Mouse (Mus musculus) large intestine, adult 2 months (tissue): ENCODE measurements around the gene Fgfr2. TPM values are rescaled to one million over a fixed set of nuclear protein-coding genes. Genes with fewer than 3 reads are reported as not detected.

Source experiments
- DNase-seq: peaks from one replicate; pipeline ENCODE4 v3.0.0-alpha.2; 2012; ENCODE audit warnings: low read depth, low spot score
- whole genome bisulfite sequencing: fragments of 180-500 bp; shearing (Covaris S2); methylation state at CpG from one replicate; pipeline ENCODE4 v1.1.7; 2018; 5-methylcytosine and 5-hydroxymethylcytosine counted together
- polyA plus RNA-seq: library from polyadenylated mRNA; depleted of rRNA; stranded (reverse); fragments of >200 nt; gene quantifications from 2 replicates; pipeline ENCODE4 v1.2.3, GENCODE M21; 2012

The Fgfr2 gene
- polyA plus RNA-seq, 1 experiment, result 35.0 TPM

- WGBS, result 4% methylated on average over 47 of the region's 47 CpGs
- peak; percentile 75 for DNase-seq
Observed at GRCm38 (mm10) chr7:131370648-131371469, 1752.3 kb downstream of the Fgfr2 start, which contains the start of gene Pstk. Gene Pstk, plus strand, starts transcription at chr7:131371141.

- DNase-seq, result no peak
- 93% methylated on average over 8 of the region's 8 CpGs for WGBS
Observed at GRCm38 (mm10) chr7:131364131-131364530, 1759.0 kb downstream of the Fgfr2 start.

- WGBS, result under 1% methylated on average over 55 of the region's 55 CpGs
- peak; percentile 97 for DNase-seq
Observed at GRCm38 (mm10) chr7:131362615-131363300, 1760.4 kb downstream of the Fgfr2 start, which contains the start of gene 2310057M21Rik. Gene 2310057M21Rik, minus strand, starts transcription at chr7:131362759.

- DNase-seq, result no peak
- 1% methylated on average over 35 of the region's 35 CpGs for WGBS
Observed at GRCm38 (mm10) chr7:131362269-131362614, 1760.9 kb downstream of the Fgfr2 start.

- DNase-seq, result no peak
- 95% methylated on average over 13 of the region's 13 CpGs for WGBS
Observed at GRCm38 (mm10) chr7:131356105-131356504, 1767.0 kb downstream of the Fgfr2 start.

- no peak for DNase-seq
- WGBS, result 68% methylated on average over 7 of the region's 7 CpGs
Observed at GRCm38 (mm10) chr7:131345856-131346541, 1777.2 kb downstream of the Fgfr2 start.

- 63% methylated on average over 8 of the region's 8 CpGs for WGBS
- DNase-seq, result no peak
Observed at GRCm38 (mm10) chr7:131337502-131338068, 1785.6 kb downstream of the Fgfr2 start.

- WGBS, result 45% methylated on average over 1 of the region's 1 CpGs
- no peak for DNase-seq
Observed at GRCm38 (mm10) chr7:131333564-131333963, 1789.6 kb downstream of the Fgfr2 start, which contains the start of gene Fam24a. Gene Fam24a, plus strand, starts transcription at chr7:131333864.

- WGBS, result 60% methylated on average over 2 of the region's 2 CpGs
- no peak for DNase-seq
Observed at GRCm38 (mm10) chr7:131331688-131332087, 1791.5 kb downstream of the Fgfr2 start.

GRCm38 (mm10) chr7:131329416-131329815 lies 1793.7 kb downstream of the Fgfr2 start, which contains the start of gene Fam24b:
Gene Fam24b, minus strand, starts transcription at chr7:131329516.
- DNase-seq, result no peak
- 93% methylated on average over 5 of the region's 5 CpGs for WGBS

- no peak for DNase-seq
- 83% methylated on average over 5 of the region's 5 CpGs for WGBS
Observed at GRCm38 (mm10) chr7:131327054-131327453, 1796.1 kb downstream of the Fgfr2 start.

- DNase-seq, result no peak
- WGBS, result 60% methylated on average over 2 of the region's 2 CpGs
Observed at GRCm38 (mm10) chr7:131322192-131322591, 1801.0 kb downstream of the Fgfr2 start, which contains the start of gene Cuzd1. Gene Cuzd1, minus strand, starts transcription at chr7:131322292.

GRCm38 (mm10) chr7:131318340-131318739 lies 1804.8 kb downstream of the Fgfr2 start:
- no peak for DNase-seq
- 80% methylated on average over 5 of the region's 7 CpGs for WGBS

- no peak for DNase-seq
- WGBS, result 64% methylated on average over 12 of the region's 12 CpGs
Observed at GRCm38 (mm10) chr7:131317587-131317986, 1805.6 kb downstream of the Fgfr2 start.

GRCm38 (mm10) chr7:131314493-131314892 lies 1808.7 kb downstream of the Fgfr2 start:
- no peak for DNase-seq
- 75% methylated on average over 7 of the region's 7 CpGs for WGBS

- DNase-seq, result no peak
- 61% methylated on average over 5 of the region's 5 CpGs for WGBS
Observed at GRCm38 (mm10) chr7:131306733-131307132, 1816.4 kb downstream of the Fgfr2 start.

GRCm38 (mm10) chr7:131303340-131303739 lies 1819.8 kb downstream of the Fgfr2 start:
- WGBS, result 32% methylated on average over 8 of the region's 8 CpGs
- DNase-seq, result no peak

- 64% methylated on average over 8 of the region's 8 CpGs for WGBS
Observed at GRCm38 (mm10) chr7:131297151-131297550, 1826.0 kb downstream of the Fgfr2 start.

GRCm38 (mm10) chr7:131265851-131266250 lies 1857.3 kb downstream of the Fgfr2 start:
- no peak for DNase-seq
- WGBS, result 51% methylated on average over 4 of the region's 4 CpGs

More at GRCm38 (mm10) chr7:131297151-131297550, 1826.0 kb downstream of the Fgfr2 start:
- no peak for DNase-seq

- WGBS, result 81% methylated on average over 4 of the region's 4 CpGs
- DNase-seq, result no peak
Observed at GRCm38 (mm10) chr7:131264251-131264650, 1858.9 kb downstream of the Fgfr2 start.
